Mouse (Mus musculus) liver, postnatal 0 days (tissue): Measurements from ENCODE around the gene Acoxl.

Source experiments
- CTCF ChIP-seq: sonication (generic); IDR thresholded peaks from 2 replicates; pipeline ENCODE4 v1.5.1; 2016; ENCODE audit warnings: antibody characterized with exemption, low read depth
- EP300 ChIP-seq: IDR thresholded peaks from 2 replicates; pipeline ENCODE4 v1.6.1; 2016; ENCODE audit warnings: antibody characterized with exemption, low read depth, mild to moderate bottlenecking

DNA sequence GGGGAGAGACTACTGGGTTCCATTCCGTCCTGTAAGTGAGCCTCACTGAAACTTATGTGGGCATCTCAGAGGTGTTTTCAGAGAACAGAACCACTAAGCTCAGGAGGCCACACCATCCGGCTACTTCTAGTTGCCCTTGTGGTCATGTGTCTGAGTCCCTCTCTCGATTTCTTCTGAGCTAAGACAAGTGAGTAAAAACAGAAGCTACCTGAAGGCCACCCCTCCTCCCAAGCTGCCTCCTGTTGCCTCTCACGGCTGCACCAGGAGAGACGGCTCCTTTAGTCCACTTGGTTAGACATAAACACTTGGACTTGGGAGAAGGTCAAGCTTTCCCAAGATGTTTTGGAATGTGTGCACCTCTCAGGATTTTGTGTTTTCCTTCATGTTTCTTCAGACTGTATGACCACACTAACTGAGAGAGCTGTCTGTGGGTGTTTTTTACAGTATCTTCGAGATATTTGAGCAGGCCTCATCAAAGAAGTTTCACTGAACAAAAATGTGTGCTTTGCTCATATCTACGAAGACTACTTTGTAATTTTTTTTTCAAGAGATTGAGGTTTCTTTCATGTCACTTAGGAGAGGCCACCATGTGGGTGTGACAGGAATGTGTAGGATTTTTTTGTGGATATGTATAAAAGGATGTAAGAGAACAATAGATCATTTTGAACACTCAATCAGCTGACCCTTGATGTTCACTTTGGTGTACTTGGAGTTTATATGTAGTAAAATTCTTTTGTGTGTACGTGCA, 249.3 kb downstream of the Acoxl start:
- TF ChIP-seq CTCF (no peak), EP300 (no peak)
